Mouse (Mus musculus): Measurements from ENCODE around the gene Spsb3. TPM values are rescaled to one million over a fixed set of nuclear protein-coding genes. Genes with fewer than 3 reads are reported as not detected.

Spsb3 gene
- total RNA-seq, 2 experiments from 2014 or later, result 27.8 to 31.5 TPM

Other genes with a start within 250 kb of the Spsb3 start
- gene Slc9a3r2, start 236.3 kb upstream of the Spsb3 start, total RNA-seq (2021), result 10 to 100 TPM; 36.6 to 41.8 TPM
- not detected for gene Npw, start 228.2 kb upstream of the Spsb3 start, total RNA-seq (2021)
- 10 to 100 TPM; 17.7 to 20.2 TPM for gene Zfp598, start 217.0 kb upstream of the Spsb3 start, total RNA-seq (2021)
- gene Syngr3, start 196.7 kb upstream of the Spsb3 start, total RNA-seq (2021), result not detected
- gene Gfer, start 190.5 kb upstream of the Spsb3 start, total RNA-seq (2021), result 10 to 100 TPM; 24.1 to 30.1 TPM
- under 1 TPM; 0.59 to 0.61 TPM for gene Noxo1, start 190.4 kb upstream of the Spsb3 start, total RNA-seq (2021)
- gene Tbl3, start 179.0 kb upstream of the Spsb3 start, total RNA-seq (2021), result 10 to 100 TPM; 14.7 to 15.6 TPM
- not detected for gene Rnf151, start 168.6 kb upstream of the Spsb3 start, total RNA-seq (2021)
- 100 to 1,000 TPM; 564 to 585 TPM for gene Rps2, start 168.5 kb upstream of the Spsb3 start, total RNA-seq (2021)
- gene Ndufb10, start 162.2 kb upstream of the Spsb3 start, total RNA-seq (2021), result 100 to 1,000 TPM; 493 to 532 TPM
- 100 to 1,000 TPM; 723 to 775 TPM for gene Rpl3l, start 158.8 kb upstream of the Spsb3 start, total RNA-seq (2021)
- gene Msrb1, start 150.0 kb upstream of the Spsb3 start, total RNA-seq (2021), result 100 to 1,000 TPM; 164 to 180 TPM
- not detected for gene Hs3st6, start 133.7 kb upstream of the Spsb3 start, total RNA-seq (2021)
- gene Meiob, start 82.4 kb upstream of the Spsb3 start, total RNA-seq (2021), result not detected
- gene Hagh, start 46.5 kb upstream of the Spsb3 start, total RNA-seq (2021), result 10 to 100 TPM; 73.3 to 77.5 TPM
- gene Fahd1, start 36.3 kb upstream of the Spsb3 start, total RNA-seq (2021), result 10 to 100 TPM; 38.1 to 44.5 TPM
- 1 to 10 TPM; 3.8 to 4.4 TPM for gene Igfals, start 20.6 kb upstream of the Spsb3 start, total RNA-seq (2021)
- 10 to 100 TPM; 10.2 to 13.1 TPM for gene Nubp2, start 294 bp upstream of the Spsb3 start, total RNA-seq (2021)
- gene Eme2, start 8.4 kb downstream of the Spsb3 start, total RNA-seq (2021), result 10 to 100 TPM in 1 of 2 experiments, 1 to 10 TPM in 1; 8.8 to 10.4 TPM
- gene Mrps34, start 8.5 kb downstream of the Spsb3 start, total RNA-seq (2021), result 100 to 1,000 TPM in 1 of 2 experiments, 10 to 100 TPM in 1; 85.9 to 105 TPM
- gene Nme3, start 9.9 kb downstream of the Spsb3 start, total RNA-seq (2021), result 1 to 10 TPM; 7.7 to 9.8 TPM
- 10 to 100 TPM; 19.5 TPM for gene Mapk8ip3, start 50.3 kb downstream of the Spsb3 start, total RNA-seq (2021)
- gene Jpt2, start 74.0 kb downstream of the Spsb3 start, total RNA-seq (2021), result 1 to 10 TPM; 5.5 to 8.6 TPM
- gene Cramp1l, start 129.1 kb downstream of the Spsb3 start, total RNA-seq (2021), result 1 to 10 TPM; 6.8 to 6.9 TPM
- gene Ift140, start 129.4 kb downstream of the Spsb3 start, total RNA-seq (2021), result 1 to 10 TPM; 2.7 to 4.6 TPM
- 10 to 100 TPM in 1 of 2 experiments, 1 to 10 TPM in 1; 9.4 to 11.0 TPM for gene Tmem204, start 196.9 kb downstream of the Spsb3 start, total RNA-seq (2021)
- gene Telo2, start 229.3 kb downstream of the Spsb3 start, total RNA-seq (2021), result 1 to 10 TPM; 5.8 to 5.9 TPM
- 1 to 10 TPM; 4.4 to 6.6 TPM for gene Ptx4, start 234.1 kb downstream of the Spsb3 start, total RNA-seq (2021)
- 10 to 100 TPM; 11.7 to 13.1 TPM for gene Clcn7, start 246.7 kb downstream of the Spsb3 start, total RNA-seq (2021)

All from gastrocnemius, postnatal 25 days (tissue).